Mouse (Mus musculus): ENCODE results near the gene Gm9922. TPM values are rescaled to one million over a fixed set of nuclear protein-coding genes. Genes with fewer than 3 reads are reported as not detected.

Gm9922 gene
- polyA plus RNA-seq (2015; fragmentation: Nextera tagmentation; extraction: Ambion mirVana), result not detected in 2 replicates

- Histone ChIP-seq H3K36me3 (no peaks in the 10 kb centered on the region), H3K4me2 (replicated peaks) (peak within 1 kb of the TSS; percentile 99), H3K4me3 (replicated peaks) (peak within 1 kb of the TSS; percentile 65), H3K4me1 (replicated peaks) (peaks cover 13% of the 10 kb centered on the region), H3K27ac (no peak within 1 kb of the TSS), H3K9me3 (no peaks in the 10 kb centered on the region), H3K27me3 (peaks cover 50% of the 10 kb centered on the region), H3K9ac (replicated peaks) (peak within 1 kb of the TSS; percentile 71)
- ATAC-seq, result peak; percentile 85
- WGBS, result under 1% methylated on average over 51 of the region's 51 CpGs
Measured at GRCm38 (mm10) chr14:101729237-101729971, at the start of gene Gm9922, which contains the start of gene Lmo7. Gm9922 (minus strand) TSS chr14:101729814. Lmo7 (plus strand) TSS chr14:101729957.

- no peak overlapping the region for H3K4me3 ChIP-seq (replicated peaks)
- H3K4me2 ChIP-seq (replicated peaks), result no peak overlapping the region
- H3K27me3 ChIP-seq, result no peaks in the 10 kb centered on the region
- H3K36me3 ChIP-seq, result no peaks in the 10 kb centered on the region
- H3K27ac ChIP-seq, result no peak overlapping the region
- H3K9me3 ChIP-seq, result no peaks in the 10 kb centered on the region
- H3K9ac ChIP-seq (replicated peaks), result no peak overlapping the region
- H3K4me1 ChIP-seq (replicated peaks), result peaks cover 13% of the 10 kb centered on the region
- WGBS, result 90% methylated on average over 3 of the region's 3 CpGs
- no peak for ATAC-seq
Measured at GRCm38 (mm10) chr14:101778426-101778825, 48.8 kb upstream of the Gm9922 start.

GRCm38 (mm10) chr14:101777129-101777493, 47.5 kb upstream of the Gm9922 start:
- Histone ChIP-seq H3K27me3 (no peaks in the 10 kb centered on the region), H3K36me3 (no peaks in the 10 kb centered on the region), H3K4me3 (replicated peaks) (no peak overlapping the region), H3K9me3 (no peaks in the 10 kb centered on the region), H3K9ac (replicated peaks) (no peak overlapping the region), H3K4me1 (replicated peaks) (peaks cover 13% of the 10 kb centered on the region), H3K27ac (no peak overlapping the region), H3K4me2 (replicated peaks) (no peak overlapping the region)
- ATAC-seq, result peak; percentile 12; the same call in 1 of the 2 replicates
- 16% methylated on average over 3 of the region's 3 CpGs for WGBS

- H3K27me3 ChIP-seq, result no peaks in the 10 kb centered on the region
- H3K4me2 ChIP-seq (replicated peaks), result no peak overlapping the region
- H3K27ac ChIP-seq, result no peak overlapping the region
- ATAC-seq, result no peak
- no peaks in the 10 kb centered on the region for H3K9me3 ChIP-seq
- WGBS, result 16% methylated on average over 4 of the region's 4 CpGs
- no peaks in the 10 kb centered on the region for H3K36me3 ChIP-seq
- H3K4me1 ChIP-seq (replicated peaks), result peaks cover 13% of the 10 kb centered on the region
- no peak overlapping the region for H3K4me3 ChIP-seq (replicated peaks)
- no peak overlapping the region for H3K9ac ChIP-seq (replicated peaks)
Measured at GRCm38 (mm10) chr14:101776296-101777128, 46.9 kb upstream of the Gm9922 start.

- no peak overlapping the region for H3K9ac ChIP-seq (replicated peaks)
- ATAC-seq, result 0 out of 2 replicates have a peak, but pooled peaks have one; percentile 43
- H3K27ac ChIP-seq, result no peak overlapping the region
- H3K27me3 ChIP-seq, result no peaks in the 10 kb centered on the region
- no peaks in the 10 kb centered on the region for H3K36me3 ChIP-seq
- 63% methylated on average over 4 of the region's 4 CpGs for WGBS
- H3K4me3 ChIP-seq (replicated peaks), result no peak overlapping the region
- H3K9me3 ChIP-seq, result no peaks in the 10 kb centered on the region
- peaks cover 9% of the 10 kb centered on the region for H3K4me1 ChIP-seq (replicated peaks)
- H3K4me2 ChIP-seq (replicated peaks), result no peak overlapping the region
Measured at GRCm38 (mm10) chr14:101774631-101775030, 45.0 kb upstream of the Gm9922 start.

GRCm38 (mm10) chr14:101771756-101772155, 42.1 kb upstream of the Gm9922 start:
- H3K4me1 ChIP-seq (replicated peaks), result peaks cover 3% of the 10 kb centered on the region
- WGBS, result 96% methylated on average over 6 of the region's 6 CpGs
- no peaks in the 10 kb centered on the region for H3K27me3 ChIP-seq
- no peak for ATAC-seq
- no peak overlapping the region for H3K27ac ChIP-seq
- H3K4me3 ChIP-seq (replicated peaks), result no peak overlapping the region
- no peaks in the 10 kb centered on the region for H3K36me3 ChIP-seq
- H3K9me3 ChIP-seq, result no peaks in the 10 kb centered on the region
- H3K9ac ChIP-seq (replicated peaks), result no peak overlapping the region
- H3K4me2 ChIP-seq (replicated peaks), result no peak overlapping the region

GRCm38 (mm10) chr14:101771336-101771735, 41.7 kb upstream of the Gm9922 start:
- H3K4me2 ChIP-seq (replicated peaks), result no peak overlapping the region
- no peak overlapping the region for H3K9ac ChIP-seq (replicated peaks)
- H3K36me3 ChIP-seq, result no peaks in the 10 kb centered on the region
- no peak overlapping the region for H3K4me3 ChIP-seq (replicated peaks)
- no peak for ATAC-seq
- no peaks in the 10 kb centered on the region for H3K9me3 ChIP-seq
- no peaks in the 10 kb centered on the region for H3K4me1 ChIP-seq (replicated peaks)
- H3K27ac ChIP-seq, result no peak overlapping the region
- WGBS, result 94% methylated on average over 5 of the region's 5 CpGs
- no peaks in the 10 kb centered on the region for H3K27me3 ChIP-seq

- Histone ChIP-seq H3K4me3 (replicated peaks) (no peak overlapping the region), H3K9ac (replicated peaks) (no peak overlapping the region), H3K4me1 (replicated peaks) (no peaks in the 10 kb centered on the region), H3K27me3 (no peaks in the 10 kb centered on the region), H3K9me3 (no peaks in the 10 kb centered on the region), H3K27ac (no peak overlapping the region), H3K36me3 (no peaks in the 10 kb centered on the region), H3K4me2 (replicated peaks) (no peak overlapping the region)
- 23% methylated on average over 3 of the region's 3 CpGs for WGBS
- ATAC-seq, result no peak
Measured at GRCm38 (mm10) chr14:101763762-101764295, 34.2 kb upstream of the Gm9922 start.

GRCm38 (mm10) chr14:101762267-101762666, 32.7 kb upstream of the Gm9922 start:
- Histone ChIP-seq H3K4me2 (replicated peaks) (no peak overlapping the region), H3K4me1 (replicated peaks) (no peaks in the 10 kb centered on the region), H3K27me3 (no peaks in the 10 kb centered on the region), H3K4me3 (replicated peaks) (no peak overlapping the region), H3K9me3 (no peaks in the 10 kb centered on the region), H3K27ac (no peak overlapping the region), H3K9ac (replicated peaks) (no peak overlapping the region), H3K36me3 (no peaks in the 10 kb centered on the region)
- 63% methylated on average over 1 of the region's 1 CpGs for WGBS
- ATAC-seq, result no peak

- WGBS, result 32% methylated on average over 4 of the region's 4 CpGs
- H3K4me3 ChIP-seq (replicated peaks), result no peak overlapping the region
- no peaks in the 10 kb centered on the region for H3K9me3 ChIP-seq
- no peaks in the 10 kb centered on the region for H3K36me3 ChIP-seq
- H3K27me3 ChIP-seq, result no peaks in the 10 kb centered on the region
- ATAC-seq, result no peak
- no peak overlapping the region for H3K9ac ChIP-seq (replicated peaks)
- H3K4me1 ChIP-seq (replicated peaks), result no peaks in the 10 kb centered on the region
- no peak overlapping the region for H3K27ac ChIP-seq
- no peak overlapping the region for H3K4me2 ChIP-seq (replicated peaks)
Measured at GRCm38 (mm10) chr14:101755425-101755824, 25.8 kb upstream of the Gm9922 start.

- no peaks in the 10 kb centered on the region for H3K36me3 ChIP-seq
- H3K4me3 ChIP-seq (replicated peaks), result no peak overlapping the region
- H3K27me3 ChIP-seq, result no peaks in the 10 kb centered on the region
- 89% methylated on average over 4 of the region's 4 CpGs for WGBS
- H3K9me3 ChIP-seq, result no peaks in the 10 kb centered on the region
- H3K9ac ChIP-seq (replicated peaks), result no peak overlapping the region
- no peak for ATAC-seq
- H3K27ac ChIP-seq, result no peak overlapping the region
- no peaks in the 10 kb centered on the region for H3K4me1 ChIP-seq (replicated peaks)
- no peak overlapping the region for H3K4me2 ChIP-seq (replicated peaks)
Measured at GRCm38 (mm10) chr14:101750910-101751309, 21.3 kb upstream of the Gm9922 start.

GRCm38 (mm10) chr14:101748436-101748835, 18.8 kb upstream of the Gm9922 start:
- ATAC-seq, result no peak
- no peaks in the 10 kb centered on the region for H3K36me3 ChIP-seq
- H3K4me2 ChIP-seq (replicated peaks), result no peak overlapping the region
- H3K27ac ChIP-seq, result no peak overlapping the region
- H3K4me3 ChIP-seq (replicated peaks), result no peak overlapping the region
- no peaks in the 10 kb centered on the region for H3K27me3 ChIP-seq
- H3K9me3 ChIP-seq, result no peaks in the 10 kb centered on the region
- no peak overlapping the region for H3K9ac ChIP-seq (replicated peaks)
- no peaks in the 10 kb centered on the region for H3K4me1 ChIP-seq (replicated peaks)
- WGBS, result 88% methylated on average over 7 of the region's 7 CpGs

Measured in midbrain, embryonic 13.5 days (tissue).